Mouse (Mus musculus) heart, adult 2 months (tissue): ENCODE data around the gene Trio. TPM values are rescaled to one million over a fixed set of nuclear protein-coding genes. Genes with fewer than 3 reads are reported as not detected.

Experiments
- DNase-seq, 2 experiments: peaks; one replicate each; pipeline ENCODE4 v3.0.0; 2021
- H3K27ac ChIP-seq: fragments of 200-600 bp; 2 replicates; pipeline ENCODE4 v1.8.1; 2022
- H3K27me3 ChIP-seq: fragments of 200-500 bp; 2 replicates; pipeline ENCODE4 v1.6.1; 2012; ENCODE audit warnings: mild to moderate bottlenecking, low read length, inconsistent platforms, mixed read lengths; ENCODE audit not compliant: control insufficient read depth, insufficient read depth
- H3K36me3 ChIP-seq: fragments of 200-500 bp; 2 replicates; pipeline ENCODE4 v1.6.1; 2012; ENCODE audit warnings: low read length, inconsistent platforms; ENCODE audit not compliant: control insufficient read depth, insufficient read depth
- H3K4me1 ChIP-seq: fragments of 200-500 bp; 2 replicates; pipeline ENCODE4 v1.6.1; 2011; ENCODE audit warnings: low read length; ENCODE audit not compliant: control insufficient read depth, insufficient read depth
- H3K4me3 ChIP-seq: fragments of 200-600 bp; 2 replicates; pipeline ENCODE4 v1.8.1; 2022
- H3K79me2 ChIP-seq: fragments of 200-500 bp; replicated peaks from 2 replicates; pipeline ENCODE4 v1.6.1; 2012; ENCODE audit warnings: mild to moderate bottlenecking, inconsistent platforms, low read length, moderate library complexity, mixed read lengths; ENCODE audit not compliant: control insufficient read depth, insufficient read depth
- H3K9ac ChIP-seq: fragments of 200-500 bp; 2 replicates; pipeline ENCODE4 v1.6.1; 2012; ENCODE audit warnings: low read depth, mild to moderate bottlenecking, control low read depth, inconsistent platforms, low read length, mixed read lengths
- CTCF ChIP-seq: fragments of 200-600 bp; IDR thresholded peaks from 2 replicates; pipeline ENCODE4 v1.8.1; 2022; ENCODE audit warnings: antibody characterized with exemption, mild to moderate bottlenecking, moderate library complexity
- EP300 ChIP-seq: fragments of 200-500 bp; IDR thresholded peaks from 2 replicates; pipeline ENCODE4 v1.6.1; 2011; ENCODE audit warnings: low read depth, low read length, control low read depth; ENCODE audit not compliant: insufficient read depth
- POLR2A ChIP-seq: fragments of 200-500 bp; IDR thresholded peaks from 2 replicates; pipeline ENCODE4 v1.6.1; 2011; ENCODE audit warnings: mild to moderate bottlenecking, low read depth, low read length, control low read depth; ENCODE audit not compliant: insufficient read depth
- WGBS: fragments of 180-500 bp; shearing (Covaris S2); methylation state at CpG from one replicate; pipeline ENCODE4 v1.1.7; 2018; 5-methylcytosine and 5-hydroxymethylcytosine counted together
- intact Hi-C: fragments of 180-260 bp; cut with DNase I; formaldehyde crosslinking; loops from one replicate; pipeline ENCODE4 v1.15.1; 2025
- polyA plus RNA-seq: library from polyadenylated mRNA; depleted of rRNA; stranded (reverse); fragments of >200 nt; gene quantifications from 2 replicates; pipeline ENCODE4 v1.2.3, GENCODE M21; 2012
- total RNA-seq, 2 experiments: library from RNA; stranded (reverse); gene quantifications; 2 replicates each; pipeline ENCODE4 v1.2.3; 2021

Trio gene
- total and polyA plus RNA-seq, 3 experiments = 28.0 to 44.2 (median 33.8) TPM

DNA sequence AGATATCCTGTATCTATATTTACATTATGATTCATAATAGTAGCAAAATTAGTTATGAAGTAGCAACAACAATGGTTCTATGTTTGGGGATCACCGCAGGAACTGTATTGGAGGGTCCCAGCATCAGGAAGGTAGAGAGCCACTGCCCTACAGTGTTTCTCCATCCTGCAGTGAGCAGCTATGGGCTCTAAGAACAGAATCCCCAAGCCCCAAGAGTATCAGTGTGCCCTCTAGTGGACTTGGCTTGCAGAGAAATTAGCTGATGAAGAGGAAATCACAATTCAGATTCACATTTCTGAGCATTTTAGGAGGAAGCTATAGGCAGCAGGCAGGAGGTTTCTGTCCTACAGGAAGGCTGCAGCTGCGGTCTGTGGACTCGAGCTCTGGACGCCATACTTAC, 202.1 kb downstream of the Trio start:
- TF ChIP-seq CTCF (peak; percentile 76), EP300 (no peak)
- H3K27ac ChIP-seq = no peak overlapping the region
- H3K36me3 ChIP-seq = no peaks in the 10 kb centered on the region; the same call in 1 of the 2 replicates
- intact Hi-C loops = loop anchor here (2.0 kb wide), 1 partner anchor 71 kb away; no protein-coding TSS in a partner anchor
- 84% methylated on average over 4 of the region's 4 CpGs for WGBS
- no peak overlapping the region for H3K9ac ChIP-seq
- no peak for DNase-seq
- no peak overlapping the region for H3K4me3 ChIP-seq
- H3K4me1 ChIP-seq = 0 out of 2 replicates have a peak, but pooled peaks cover 1% of the 10 kb centered on the region
- no peaks in the 10 kb centered on the region for H3K27me3 ChIP-seq
- no peaks in the 10 kb centered on the region for H3K79me2 ChIP-seq

DNA sequence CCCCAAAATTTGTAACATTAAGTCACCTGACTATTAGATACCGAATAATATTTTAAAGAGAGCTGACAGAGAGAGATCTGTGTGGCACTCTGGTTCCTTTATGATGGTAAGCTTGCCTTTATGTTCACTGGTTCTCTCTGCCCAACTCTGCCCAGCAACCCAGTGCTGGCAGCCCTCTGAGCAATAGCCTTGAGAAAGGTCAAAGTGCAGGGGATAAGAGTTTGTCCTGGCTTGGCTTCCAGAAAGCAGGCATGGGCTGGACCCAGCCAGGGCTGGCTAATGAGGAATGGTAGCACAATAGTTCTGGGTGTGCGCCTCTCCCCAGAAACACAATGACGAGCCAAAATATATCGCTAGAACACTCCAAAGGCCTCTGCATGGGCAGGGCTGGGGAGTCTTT, 203.2 kb downstream of the Trio start:
- H3K36me3 ChIP-seq = no peaks in the 10 kb centered on the region; the same call in 1 of the 2 replicates
- H3K27me3 ChIP-seq = no peaks in the 10 kb centered on the region
- WGBS = 81% methylated on average over 4 of the region's 4 CpGs
- H3K27ac ChIP-seq = peak overlapping the region; percentile 32
- no peak for DNase-seq
- no peak overlapping the region for H3K9ac ChIP-seq
- TF ChIP-seq CTCF (no peak), POLR2A (no peak), EP300 (no peak)
- intact Hi-C loops = loop anchor here (2.0 kb wide), 1 partner anchor 70 kb away; no protein-coding TSS in a partner anchor
- 0 out of 2 replicates have a peak, but pooled peaks cover 1% of the 10 kb centered on the region for H3K4me1 ChIP-seq
- no peak overlapping the region for H3K4me3 ChIP-seq
- no peaks in the 10 kb centered on the region for H3K79me2 ChIP-seq

DNA sequence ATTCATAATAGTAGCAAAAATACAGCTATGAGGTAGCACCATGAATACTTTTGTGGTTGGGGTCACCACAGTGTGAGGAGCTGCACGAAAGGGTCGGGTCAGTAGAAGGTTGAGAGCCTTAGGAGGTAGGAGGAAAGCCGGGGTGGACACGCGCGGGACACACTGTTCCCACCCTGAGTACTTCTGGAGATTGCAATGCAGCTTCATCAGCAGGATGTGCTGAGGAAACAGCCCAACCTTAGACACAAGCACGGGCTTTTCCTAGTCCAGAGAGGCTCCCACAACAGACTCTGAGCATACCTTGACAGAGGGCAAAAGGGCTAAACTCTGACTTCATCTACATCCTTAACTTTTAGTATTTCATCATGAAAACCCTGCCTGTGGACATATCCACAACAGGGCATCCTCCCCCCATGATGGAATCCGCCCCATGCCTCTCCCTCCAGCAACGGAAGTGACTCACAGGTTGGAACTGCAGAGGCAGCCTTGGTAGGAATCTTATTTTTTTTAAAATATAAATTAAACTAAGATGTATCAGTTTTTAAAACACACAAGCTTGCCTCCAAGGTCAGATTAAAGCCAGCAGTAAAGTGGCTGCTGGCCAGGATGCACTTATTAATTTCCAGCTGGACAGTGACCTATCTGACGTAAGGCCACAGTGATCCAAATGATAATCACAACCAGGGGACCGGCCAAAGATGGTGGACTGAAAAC, 203.8 kb downstream of the Trio start:
- H3K27me3 ChIP-seq = no peaks in the 10 kb centered on the region
- no peak overlapping the region for H3K9ac ChIP-seq
- no peaks in the 10 kb centered on the region for H3K79me2 ChIP-seq
- peak overlapping the region; percentile 32 for H3K27ac ChIP-seq
- no peaks in the 10 kb centered on the region for H3K36me3 ChIP-seq
- 57% methylated on average over 11 of the region's 11 CpGs for WGBS
- intact Hi-C loops = loop anchor here (2.0 kb wide), 1 partner anchor 69 kb away; no protein-coding TSS in a partner anchor
- TF ChIP-seq EP300 = no peak
- no peak for TF ChIP-seq CTCF
- TF ChIP-seq POLR2A = no peak
- H3K4me1 ChIP-seq = 0 out of 2 replicates have a peak, but pooled peaks cover 1% of the 10 kb centered on the region
- H3K4me3 ChIP-seq = no peak overlapping the region
- DNase-seq = peak in 1 of 2 experiments; percentile 38

DNA sequence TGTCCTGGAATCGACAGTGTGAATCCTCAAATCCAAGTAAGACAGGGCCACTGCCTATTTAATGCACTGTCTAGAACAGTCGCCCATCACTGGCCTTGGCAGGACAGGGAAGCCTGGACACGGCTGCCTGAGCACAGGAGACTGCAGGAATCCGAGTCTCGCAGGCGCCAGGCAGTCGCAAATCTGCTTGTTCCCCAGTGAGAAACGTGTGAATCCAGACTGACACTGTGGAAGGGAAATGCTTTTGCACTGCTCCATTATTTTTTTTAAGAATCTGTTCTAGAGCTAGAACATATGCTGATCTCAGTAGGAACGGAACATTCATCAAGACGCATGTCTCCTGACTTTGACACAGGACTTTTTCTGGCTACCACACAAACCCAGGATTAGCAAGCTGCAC, 208.6 kb downstream of the Trio start:
- Histone ChIP-seq H3K79me2 (no peaks in the 10 kb centered on the region), H3K4me3 (no peak overlapping the region), H3K4me1 (0 out of 2 replicates have a peak, but pooled peaks cover 1% of the 10 kb centered on the region), H3K36me3 (no peaks in the 10 kb centered on the region), H3K27me3 (no peaks in the 10 kb centered on the region), H3K9ac (no peak overlapping the region), H3K27ac (no peak overlapping the region)
- DNase-seq = no peak
- intact Hi-C loops = no loop called here
- TF ChIP-seq CTCF (no peak), POLR2A (no peak), EP300 (no peak)
- WGBS = 80% methylated on average over 10 of the region's 10 CpGs

DNA sequence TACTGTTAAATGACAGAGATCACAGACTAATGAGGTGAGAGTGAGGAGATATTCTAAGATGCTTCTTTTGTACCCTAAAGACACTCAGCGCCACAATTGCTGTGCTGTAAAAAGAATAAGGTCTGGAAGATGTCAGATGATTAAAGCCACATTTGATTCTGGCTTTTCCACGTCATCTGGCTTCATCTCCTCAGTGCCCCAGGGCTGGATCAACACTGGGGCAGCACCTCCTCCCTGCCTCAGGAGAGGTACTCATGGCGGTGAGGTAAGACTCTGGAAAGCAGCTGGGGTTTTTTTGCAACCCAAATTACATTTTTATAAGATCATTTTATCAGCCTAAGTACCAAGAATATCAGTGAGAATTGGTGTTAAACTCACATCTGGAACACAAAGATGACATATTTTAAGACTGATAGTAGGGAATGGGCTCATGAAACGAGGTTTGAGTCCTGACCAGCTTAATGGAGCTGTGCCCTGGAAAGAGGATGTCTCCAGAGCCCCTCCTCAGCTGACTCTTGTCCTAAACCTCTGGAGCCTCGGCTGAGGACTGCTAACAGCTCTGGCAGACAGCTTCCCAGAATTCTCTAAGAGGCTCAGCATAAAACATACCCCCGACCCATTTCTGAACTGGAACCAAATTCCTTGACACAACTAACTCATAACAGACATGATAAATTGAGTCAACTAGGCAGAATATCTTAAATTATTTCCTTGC, 210.8 kb downstream of the Trio start:
- Histone ChIP-seq H3K4me3 (no peak overlapping the region), H3K9ac (no peak overlapping the region), H3K4me1 (no peaks in the 10 kb centered on the region), H3K79me2 (no peaks in the 10 kb centered on the region), H3K27me3 (no peaks in the 10 kb centered on the region), H3K27ac (no peak overlapping the region), H3K36me3 (no peaks in the 10 kb centered on the region)
- intact Hi-C loops = no loop called here
- TF ChIP-seq EP300 (no peak), CTCF (no peak), POLR2A (no peak)
- 71% methylated on average over 6 of the region's 6 CpGs for WGBS
- DNase-seq = no peak
